Mouse (Mus musculus) CH12.LX (cell line): ENCODE measurements at regions not wholly inside any gene's neighbourhood (a gene's known extent, or its start where the extent isn't known, plus 50 kb on each side); places are given as distances from the start of the nearest gene placed in this dataset.
A peak's percentile ranks its signal among the peaks of the same experiment; 100 is the strongest.

ENCODE experiments used
- DNase-seq: peaks from one replicate; pipeline ENCODE4 v3.0.0-alpha.2; 2013; ENCODE audit errors: extremely low read depth
- H3K27ac ChIP-seq: 2 replicates; pipeline ENCODE4 v1.5.1; 2012; ENCODE audit warnings: low read depth, mild to moderate bottlenecking, control low read depth, moderate library complexity; ENCODE audit not compliant: insufficient read depth
- H3K27me3 ChIP-seq: replicated peaks from 2 replicates; pipeline ENCODE3; 2012; ENCODE audit warnings: inconsistent platforms
- H3K36me3 ChIP-seq, 2 experiments: replicated peaks in 1 of 2; 2 replicates each; pipeline versions ENCODE3 to v1.6.1; 2012; ENCODE audit warnings: inconsistent platforms in 1 of 2, low read length in 1 of 2, mild to moderate bottlenecking in 1 of 2, mixed read lengths in 1 of 2, moderate library complexity in 1 of 2; ENCODE audit not compliant: control insufficient read depth in 1 of 2, insufficient read depth in 1 of 2
- H3K4me1 ChIP-seq, 2 experiments: 2 replicates each; pipeline ENCODE4 v1.6.1; 2012; ENCODE audit warnings: inconsistent platforms in 1 of 2, moderate library complexity in 1 of 2; ENCODE audit not compliant: insufficient read depth in 2 of 2, control insufficient read depth in 1 of 2
- H3K4me2 ChIP-seq: 2 replicates; pipeline ENCODE4 v1.6.1; 2012; ENCODE audit warnings: low read depth, mild to moderate bottlenecking, control low read depth; ENCODE audit not compliant: poor library complexity, insufficient read depth, severe bottlenecking
- H3K4me3 ChIP-seq, 3 experiments: fragments of 150-350 bp in 1 of 3; sonication (generic) in 1 of 3; replicated peaks in 1 of 3; 2 replicates each; pipeline versions ENCODE3 to v1.5.1; 2011 to 2012; ENCODE audit warnings: low read depth in 2 of 3, low read length in 2 of 3, mild to moderate bottlenecking in 2 of 3, moderate library complexity in 2 of 3, control low read depth in 1 of 3, improper control_type of control experiment in 1 of 3, inconsistent platforms in 1 of 3, mixed read lengths in 1 of 3; ENCODE audit not compliant: poor library complexity in 1 of 3
- H3K79me2 ChIP-seq: replicated peaks from 2 replicates; pipeline ENCODE4 v1.6.1; 2012; ENCODE audit warnings: mild to moderate bottlenecking, moderate library complexity; ENCODE audit not compliant: control insufficient read depth, poor library complexity, insufficient read depth, severe bottlenecking; ENCODE audit errors: extremely low read depth
- H3K9ac ChIP-seq: 2 replicates; pipeline ENCODE4 v1.6.1; 2012; ENCODE audit warnings: low read depth, mild to moderate bottlenecking, control low read depth, moderate library complexity; ENCODE audit not compliant: insufficient read depth
- H3K9me3 ChIP-seq: replicated peaks from 2 replicates; pipeline ENCODE3; 2012; ENCODE audit warnings: low read length, inconsistent platforms, mixed read lengths
- CHD1 ChIP-seq: IDR thresholded peaks from 2 replicates; pipeline ENCODE4 v1.6.1; 2012; ENCODE audit warnings: low read depth, low read length, improper control_type of control experiment, inconsistent platforms
- CTCF ChIP-seq, 2 experiments: IDR thresholded peaks in 1 of 2; conservative IDR thresholded peaks in 1 of 2; 2 replicates each; pipeline ENCODE4 v1.5.1; 2011 to 2012; ENCODE audit warnings: low read depth in 2 of 2, low read length in 2 of 2, improper control_type of control experiment in 1 of 2, inconsistent platforms in 1 of 2, mild to moderate bottlenecking in 1 of 2, moderate library complexity in 1 of 2
- RAD21 ChIP-seq: IDR thresholded peaks from 2 replicates; pipeline ENCODE4 v1.6.1; 2011; ENCODE audit warnings: low read depth, mild to moderate bottlenecking, low read length, improper control_type of control experiment, moderate library complexity
- SMC3 ChIP-seq: IDR thresholded peaks from 2 replicates; pipeline ENCODE4 v1.6.1; 2011; ENCODE audit warnings: low read depth, low read length, improper control_type of control experiment
- TCF12 ChIP-seq: IDR thresholded peaks from 2 replicates; pipeline ENCODE4 v1.6.1; 2014; ENCODE audit warnings: low read depth, mild to moderate bottlenecking, inconsistent platforms, low read length, improper control_type of control experiment
- dilution Hi-C: fragments of 300-500 bp; cut with MboI; formaldehyde crosslinking; loops from 2 replicates; pipeline ENCODE4 v1.14.3; 2020; ENCODE audit warnings: low sequenced_read_pairs; ENCODE audit not compliant: extremely low pct_unique_long_range_greater_than_20kb, extremely low pct_ligation_motif_present
- in situ Hi-C: fragments of 300-500 bp; cut with MboI; formaldehyde crosslinking; loops from 3 replicates; pipeline ENCODE4 v1.14.3; 2019; ENCODE audit warnings: low sequenced_read_pairs, low pct_ligation_motif_present, low pct_unique_long_range_greater_than_20kb, mixed read lengths

GRCm38 (mm10) chr14:70832042-70832441 lies 232.4 kb upstream of the Fam160b2 start:
- dilution Hi-C loops, result no loop called here
- H3K27ac ChIP-seq, result no peak overlapping the region
- peak in 1 of 2 experiments; percentile 66; a peak in 3 of 4 replicates for TF ChIP-seq CTCF (conservative IDR thresholded peaks at IDR 0.05 in 1 of 2, IDR thresholded peaks at IDR 0.05 in 1 of 2; ENCODE audit: low read depth in 2 of 2, low read length in 2 of 2)
- TF ChIP-seq RAD21, result peak; percentile 64
- no peak for TF ChIP-seq TCF12
- peak; percentile 39 for TF ChIP-seq SMC3
- no peak for TF ChIP-seq CHD1
- TF ChIP-seq, all 38 proteins: peak for 3
- Histone ChIP-seq H3K9ac (no peak overlapping the region), H3K27me3 (no peaks in the 10 kb centered on the region), H3K36me3 (no peaks in the 10 kb centered on the region), H3K9me3 (no peaks in the 10 kb centered on the region), H3K4me3 (no peak overlapping the region), H3K79me2 (no peaks in the 10 kb centered on the region), H3K4me2 (no peak overlapping the region), H3K4me1 (peaks cover 2 to 13% of the 10 kb centered on the region in 2 experiments; a peak in 2 of 4 replicates)
- in situ Hi-C loops, result no loop called here
- peak; percentile 14 for DNase-seq
